Mouse (Mus musculus): Measurements from ENCODE around the gene Ctnna3. TPM values are rescaled to one million over a fixed set of nuclear protein-coding genes. Genes with fewer than 3 reads are reported as not detected.

Gene Ctnna3
- polyA plus RNA-seq, 1 experiment from 2014 or later, result 0.41 TPM

DNA sequence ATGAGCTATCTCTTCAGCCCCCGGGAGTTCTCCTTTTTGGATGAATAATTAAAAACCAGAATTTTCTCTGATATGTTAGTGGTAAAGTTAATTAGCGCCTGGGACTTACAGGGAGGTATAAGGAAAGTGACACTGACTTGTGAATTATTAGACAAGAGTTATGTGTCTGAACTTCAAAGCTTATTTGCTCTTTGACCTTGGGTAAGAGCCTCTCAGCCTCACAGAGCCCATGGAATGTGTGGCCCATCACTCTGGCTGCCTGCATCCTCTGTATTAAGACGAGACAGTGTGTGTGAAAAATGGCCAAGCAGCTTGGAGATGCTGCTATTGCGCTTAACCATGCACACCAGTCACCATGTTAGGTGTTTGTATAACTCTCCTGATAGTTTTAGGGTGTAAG, 422.0 kb downstream of the Ctnna3 start:
- Histone ChIP-seq H3K4me3 (ENCODE audit: low read depth, low read length) (no peak overlapping the region), H3K27me3 (replicated peaks; ENCODE audit: control insufficient read depth, insufficient read depth, low read length) (no peaks in the 10 kb centered on the region), H3K9ac (ENCODE audit: low read length) (no peak overlapping the region), H3K27ac (ENCODE audit: low read depth, low read length) (no peak overlapping the region), H3K9me3 (replicated peaks; ENCODE audit: control insufficient read depth, low read length) (no peaks in the 10 kb centered on the region), H3K4me2 (ENCODE audit: low read length) (no peak overlapping the region), H3K4me1 (ENCODE audit: control insufficient read depth, insufficient read depth, low read length) (no peaks in the 10 kb centered on the region), H3K36me3 (ENCODE audit: control insufficient read depth, insufficient read depth, low read length) (no peaks in the 10 kb centered on the region)
- WGBS, result 82% methylated on average over 4 of the region's 4 CpGs
- DNase-seq (ENCODE audit: low spot score), result no peak
- no peak for ATAC-seq

DNA sequence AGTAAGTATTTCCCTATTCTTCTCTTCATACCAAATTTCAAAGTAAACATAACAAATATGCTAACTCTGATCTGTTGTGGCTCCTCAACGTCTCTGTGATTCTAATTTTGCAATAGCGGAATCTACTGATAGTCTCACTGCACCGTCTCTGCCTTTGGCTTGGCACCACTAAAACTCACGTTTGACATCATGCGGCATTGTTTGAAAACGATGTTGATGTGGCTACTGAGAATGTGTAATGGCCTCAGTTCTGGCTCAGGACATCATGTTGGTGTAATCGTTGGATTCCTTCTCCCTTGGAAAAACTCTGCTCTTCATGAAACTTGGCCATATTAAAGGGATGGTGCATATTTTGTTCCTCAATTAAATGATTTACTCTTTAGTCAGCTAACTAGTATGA, 439.2 kb downstream of the Ctnna3 start:
- Histone ChIP-seq H3K4me3 (ENCODE audit: low read depth, low read length) (no peak overlapping the region), H3K27ac (ENCODE audit: low read depth, low read length) (no peak overlapping the region), H3K9me3 (replicated peaks; ENCODE audit: control insufficient read depth, low read length) (no peaks in the 10 kb centered on the region), H3K4me1 (ENCODE audit: control insufficient read depth, insufficient read depth, low read length) (no peaks in the 10 kb centered on the region), H3K27me3 (replicated peaks; ENCODE audit: control insufficient read depth, insufficient read depth, low read length) (no peaks in the 10 kb centered on the region), H3K4me2 (ENCODE audit: low read length) (no peak overlapping the region), H3K36me3 (ENCODE audit: control insufficient read depth, insufficient read depth, low read length) (no peaks in the 10 kb centered on the region), H3K9ac (ENCODE audit: low read length) (no peak overlapping the region)
- 85% methylated on average over 7 of the region's 7 CpGs for whole genome bisulfite sequencing
- no peak for DNase-seq (ENCODE audit: low spot score)
- ATAC-seq, result no peak

DNA sequence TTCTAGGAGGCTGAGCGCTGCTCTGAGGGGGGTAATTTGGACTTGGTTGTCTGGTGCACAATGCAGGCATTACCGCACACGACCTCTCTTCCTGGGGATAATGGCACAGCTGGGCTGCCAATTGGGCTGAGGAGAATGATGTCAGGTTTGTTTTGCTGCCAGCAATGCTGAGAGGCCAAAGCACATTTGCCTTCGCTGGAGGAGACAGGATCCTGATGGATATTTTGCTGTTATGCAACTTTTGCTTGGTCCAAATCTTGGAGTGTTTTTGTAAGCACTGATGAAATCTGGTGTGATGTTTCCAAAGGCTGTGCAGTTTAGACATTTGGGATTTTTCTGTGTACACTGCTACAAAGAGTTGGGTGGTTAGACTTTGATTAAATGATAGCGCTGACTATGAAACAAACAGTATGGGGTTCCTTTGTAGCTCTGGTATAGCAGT, 450.6 kb downstream of the Ctnna3 start:
- no peak overlapping the region for H3K4me3 ChIP-seq (ENCODE audit: low read depth, low read length)
- H3K4me1 ChIP-seq (ENCODE audit: control insufficient read depth, insufficient read depth, low read length), result peaks cover 5% of the 10 kb centered on the region
- ATAC-seq (peak; percentile 77; the same call in 1 of the 2 replicates), DNase-seq (ENCODE audit: low spot score) (peak; percentile 68)
- no peaks in the 10 kb centered on the region for H3K9me3 ChIP-seq (replicated peaks; ENCODE audit: control insufficient read depth, low read length)
- H3K4me2 ChIP-seq (ENCODE audit: low read length), result no peak overlapping the region
- WGBS, result 35% methylated on average over 5 of the region's 5 CpGs
- no peak overlapping the region for H3K27ac ChIP-seq (ENCODE audit: low read depth, low read length)
- no peaks in the 10 kb centered on the region for H3K36me3 ChIP-seq (ENCODE audit: control insufficient read depth, insufficient read depth, low read length)
- H3K27me3 ChIP-seq (replicated peaks; ENCODE audit: control insufficient read depth, insufficient read depth, low read length), result no peaks in the 10 kb centered on the region
- H3K9ac ChIP-seq (ENCODE audit: low read length), result no peak overlapping the region

DNA sequence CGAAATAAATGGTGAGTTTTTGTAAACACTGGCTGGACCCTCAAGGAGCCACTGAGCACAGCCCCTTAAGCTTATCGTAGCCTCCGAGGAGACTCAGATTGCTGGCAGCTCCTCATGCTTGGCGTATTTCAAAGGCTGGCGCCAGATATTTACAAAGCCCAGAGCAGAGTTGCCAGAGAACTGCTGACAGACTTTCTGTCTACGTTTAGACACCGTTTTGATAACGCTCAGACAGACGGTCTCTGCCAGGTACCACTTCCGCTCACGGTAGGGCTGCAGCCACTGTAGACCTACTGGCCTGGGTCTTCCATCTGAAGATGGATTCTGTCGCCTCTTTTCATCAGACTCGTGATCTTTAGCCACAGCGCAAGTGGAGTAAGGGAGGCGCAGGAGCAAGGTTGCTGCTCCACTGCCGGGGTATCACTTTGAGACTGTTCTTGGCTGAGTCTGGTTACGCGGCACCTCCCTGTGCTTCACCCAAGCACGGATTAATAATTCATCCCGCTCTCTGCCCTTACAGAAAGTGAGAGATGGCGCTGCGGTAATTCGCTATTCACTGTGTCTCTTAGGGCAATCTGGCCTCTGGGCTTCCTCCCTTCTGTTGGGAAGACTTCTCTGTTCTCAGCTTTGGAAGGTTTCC, 456.7 kb downstream of the Ctnna3 start:
- peak; percentile 37; the same call in 1 of the 2 replicates for ATAC-seq
- H3K4me1 ChIP-seq (ENCODE audit: control insufficient read depth, insufficient read depth, low read length), result no peaks in the 10 kb centered on the region
- H3K9me3 ChIP-seq (replicated peaks; ENCODE audit: control insufficient read depth, low read length), result no peaks in the 10 kb centered on the region
- no peak overlapping the region for H3K4me3 ChIP-seq (ENCODE audit: low read depth, low read length)
- H3K36me3 ChIP-seq (ENCODE audit: control insufficient read depth, insufficient read depth, low read length), result no peaks in the 10 kb centered on the region
- DNase-seq (ENCODE audit: low spot score), result peak; percentile 33
- H3K27me3 ChIP-seq (replicated peaks; ENCODE audit: control insufficient read depth, insufficient read depth, low read length), result no peaks in the 10 kb centered on the region
- H3K4me2 ChIP-seq (ENCODE audit: low read length), result no peak overlapping the region
- 81% methylated on average over 23 of the region's 23 CpGs for WGBS
- no peak overlapping the region for H3K9ac ChIP-seq (ENCODE audit: low read length)
- no peak overlapping the region for H3K27ac ChIP-seq (ENCODE audit: low read depth, low read length)

DNA sequence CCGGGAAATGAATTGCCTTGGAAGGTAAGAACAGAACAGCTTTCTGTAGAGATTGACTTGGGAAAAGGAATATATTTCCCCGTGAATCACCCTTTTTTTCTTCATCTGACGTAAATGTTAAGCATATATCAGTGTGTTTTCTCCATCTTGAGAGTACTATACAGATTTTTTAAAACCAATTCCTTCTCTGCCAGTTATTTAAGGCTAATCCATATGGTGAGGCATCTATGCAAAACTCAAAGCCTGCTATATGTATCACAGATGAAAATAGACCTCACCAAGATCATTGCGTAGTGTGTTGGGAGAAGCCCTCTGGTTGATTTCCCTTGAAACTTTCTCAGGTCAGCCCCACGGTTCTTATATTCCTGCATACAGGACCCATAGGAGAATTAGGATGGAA, 464.7 kb downstream of the Ctnna3 start:
- ATAC-seq, result no peak
- WGBS, result 91% methylated on average over 5 of the region's 5 CpGs

DNA sequence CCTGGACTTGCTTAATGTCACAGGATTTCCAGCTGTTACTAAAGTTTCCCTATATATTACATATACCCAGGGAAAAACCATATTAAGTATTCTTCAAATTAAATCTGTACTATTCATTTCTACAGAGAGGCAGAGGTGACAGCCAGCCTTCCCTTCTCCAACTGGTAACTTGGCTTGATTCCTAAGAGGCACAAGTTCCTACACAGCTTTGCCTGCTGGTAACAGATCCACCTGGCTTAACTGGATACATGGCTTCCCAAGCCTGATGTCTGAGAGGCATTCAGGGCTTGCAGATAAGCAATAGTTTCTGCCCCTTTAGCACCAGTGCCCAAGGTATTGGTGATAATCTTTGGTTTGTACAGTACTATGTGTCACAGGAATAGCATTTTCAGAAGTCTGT, 470.0 kb downstream of the Ctnna3 start:
- Histone ChIP-seq H3K4me1 (ENCODE audit: control insufficient read depth, insufficient read depth, low read length) (no peaks in the 10 kb centered on the region), H3K4me2 (ENCODE audit: low read length) (no peak overlapping the region), H3K36me3 (ENCODE audit: control insufficient read depth, insufficient read depth, low read length) (no peaks in the 10 kb centered on the region), H3K27ac (ENCODE audit: low read depth, low read length) (no peak overlapping the region), H3K9ac (ENCODE audit: low read length) (no peak overlapping the region), H3K4me3 (ENCODE audit: low read depth, low read length) (no peak overlapping the region), H3K9me3 (replicated peaks; ENCODE audit: control insufficient read depth, low read length) (no peaks in the 10 kb centered on the region), H3K27me3 (replicated peaks; ENCODE audit: control insufficient read depth, insufficient read depth, low read length) (no peaks in the 10 kb centered on the region)
- ATAC-seq (no peak), DNase-seq (ENCODE audit: low spot score) (peak; percentile 28)

More for the DNA sequence above, 464.7 kb downstream of the Ctnna3 start:
- Histone ChIP-seq H3K36me3 (ENCODE audit: control insufficient read depth, insufficient read depth, low read length) (no peaks in the 10 kb centered on the region), H3K27ac (ENCODE audit: low read depth, low read length) (no peak overlapping the region), H3K4me2 (ENCODE audit: low read length) (no peak overlapping the region), H3K9me3 (replicated peaks; ENCODE audit: control insufficient read depth, low read length) (no peaks in the 10 kb centered on the region), H3K4me1 (ENCODE audit: control insufficient read depth, insufficient read depth, low read length) (no peaks in the 10 kb centered on the region), H3K9ac (ENCODE audit: low read length) (no peak overlapping the region), H3K27me3 (replicated peaks; ENCODE audit: control insufficient read depth, insufficient read depth, low read length) (no peaks in the 10 kb centered on the region), H3K4me3 (ENCODE audit: low read depth, low read length) (no peak overlapping the region)
- DNase-seq (ENCODE audit: low spot score), result no peak

DNA sequence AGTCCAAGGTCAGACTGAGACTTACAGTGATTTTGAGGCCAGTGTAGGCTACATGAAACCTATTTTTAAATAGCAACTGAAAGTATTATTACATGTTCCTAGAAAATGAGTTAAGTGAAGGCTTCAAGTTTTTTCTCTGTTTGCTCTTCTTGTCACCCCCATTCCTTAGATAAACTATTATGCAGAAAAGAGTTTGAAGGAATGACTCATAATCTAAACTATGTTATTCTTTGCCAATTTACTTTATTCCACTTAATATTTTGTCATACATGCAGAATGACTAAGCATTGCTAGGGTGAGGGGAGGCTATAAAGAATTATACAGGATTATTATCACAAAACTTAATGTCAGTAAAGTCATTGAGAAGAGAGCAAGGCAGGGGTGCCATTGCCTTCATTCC, 479.0 kb downstream of the Ctnna3 start:
- Histone ChIP-seq H3K36me3 (ENCODE audit: control insufficient read depth, insufficient read depth, low read length) (no peaks in the 10 kb centered on the region), H3K9me3 (replicated peaks; ENCODE audit: control insufficient read depth, low read length) (no peaks in the 10 kb centered on the region), H3K4me1 (ENCODE audit: control insufficient read depth, insufficient read depth, low read length) (no peaks in the 10 kb centered on the region), H3K4me3 (ENCODE audit: low read depth, low read length) (no peak overlapping the region), H3K4me2 (ENCODE audit: low read length) (no peak overlapping the region), H3K27me3 (replicated peaks; ENCODE audit: control insufficient read depth, insufficient read depth, low read length) (no peaks in the 10 kb centered on the region), H3K27ac (ENCODE audit: low read depth, low read length) (no peak overlapping the region), H3K9ac (ENCODE audit: low read length) (no peak overlapping the region)
- no peak for DNase-seq (ENCODE audit: low spot score)
- ATAC-seq, result no peak

DNA sequence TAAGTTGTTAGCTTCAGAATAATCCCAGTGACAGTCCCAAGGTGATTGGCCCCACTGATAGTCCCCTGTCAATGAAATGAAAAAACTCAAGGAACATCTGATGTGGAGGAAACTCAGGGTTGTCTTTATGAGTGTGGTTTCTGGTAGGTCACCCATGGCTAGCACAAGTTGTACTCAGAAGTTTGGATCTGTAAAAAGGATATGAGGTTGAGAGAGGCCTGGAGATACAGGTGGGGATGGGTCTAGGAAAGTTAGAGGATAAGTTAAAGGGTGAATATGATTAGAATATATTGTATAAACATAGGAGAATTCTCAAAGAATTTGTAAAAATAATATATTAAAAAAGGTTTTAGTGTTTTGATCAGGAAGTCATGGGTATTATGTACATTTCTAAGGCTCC, 497.4 kb downstream of the Ctnna3 start, which contains the start of gene Gm10118:
TSS of gene Gm10118 (minus strand) at position 101 of the 400 bp plus-strand sequence.
- no peak for ATAC-seq
- Histone ChIP-seq H3K27ac (ENCODE audit: low read depth, low read length) (no peak within 1 kb of the TSS), H3K4me3 (ENCODE audit: low read depth, low read length) (no peak within 1 kb of the TSS), H3K36me3 (ENCODE audit: control insufficient read depth, insufficient read depth, low read length) (no peaks in the 10 kb centered on the region), H3K27me3 (replicated peaks; ENCODE audit: control insufficient read depth, insufficient read depth, low read length) (no peaks in the 10 kb centered on the region), H3K9ac (ENCODE audit: low read length) (no peak within 1 kb of the TSS), H3K4me1 (ENCODE audit: control insufficient read depth, insufficient read depth, low read length) (no peaks in the 10 kb centered on the region), H3K4me2 (ENCODE audit: low read length) (no peak within 1 kb of the TSS), H3K9me3 (replicated peaks; ENCODE audit: control insufficient read depth, low read length) (no peaks in the 10 kb centered on the region)
- DNase-seq (ENCODE audit: low spot score), result no peak

DNA sequence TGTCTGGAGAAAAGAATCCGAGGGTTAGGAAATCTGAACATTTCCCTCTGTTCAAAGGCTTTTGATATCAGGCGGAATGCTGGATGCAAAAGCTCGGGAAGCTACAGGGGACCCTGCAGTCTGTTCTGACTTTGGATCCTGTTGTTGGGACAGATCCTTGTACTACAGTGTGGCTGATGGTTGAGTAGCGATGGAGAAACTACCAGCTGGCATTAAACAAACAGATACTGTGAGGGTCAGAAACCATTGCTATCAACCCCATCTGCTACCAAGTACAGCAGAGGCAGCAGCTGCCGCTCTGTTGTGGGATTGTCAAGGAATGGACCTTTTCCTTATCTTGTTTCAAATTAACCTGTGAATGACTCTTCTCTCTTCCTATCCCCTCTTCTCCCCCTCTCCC, 504.0 kb downstream of the Ctnna3 start:
- Histone ChIP-seq H3K36me3 (ENCODE audit: control insufficient read depth, insufficient read depth, low read length) (no peaks in the 10 kb centered on the region), H3K9ac (ENCODE audit: low read length) (no peak overlapping the region), H3K27me3 (replicated peaks; ENCODE audit: control insufficient read depth, insufficient read depth, low read length) (no peaks in the 10 kb centered on the region), H3K4me2 (ENCODE audit: low read length) (no peak overlapping the region), H3K9me3 (replicated peaks; ENCODE audit: control insufficient read depth, low read length) (no peaks in the 10 kb centered on the region), H3K4me1 (ENCODE audit: control insufficient read depth, insufficient read depth, low read length) (0 out of 2 replicates have a peak, but pooled peaks cover 3% of the 10 kb centered on the region), H3K4me3 (ENCODE audit: low read depth, low read length) (no peak overlapping the region), H3K27ac (ENCODE audit: low read depth, low read length) (no peak overlapping the region)
- 75% methylated on average over 5 of the region's 5 CpGs for WGBS
- DNase-seq (ENCODE audit: low spot score) (no peak), ATAC-seq (no peak; the same call in 1 of the 2 replicates)

All from forebrain, embryonic 14.5 days (tissue).